Mouse (Mus musculus) thymus, adult 2 months (tissue): Measurements from ENCODE around the gene Maml2. TPM values are rescaled to one million over a fixed set of nuclear protein-coding genes. Genes with fewer than 3 reads are reported as not detected.

ENCODE experiments used
- DNase-seq: peaks from one replicate; pipeline ENCODE4 v3.0.0; 2021
- H3K27ac ChIP-seq: fragments of 200-500 bp; 2 replicates; pipeline ENCODE4 v1.5.1; 2012; ENCODE audit warnings: low read length, control low read depth; ENCODE audit not compliant: control insufficient read depth, insufficient read depth
- H3K27me3 ChIP-seq: fragments of 200-500 bp; 2 replicates; pipeline ENCODE4 v1.6.1; 2012; ENCODE audit warnings: mild to moderate bottlenecking, low read length, moderate library complexity, mixed read lengths; ENCODE audit not compliant: control insufficient read depth, insufficient read depth
- H3K36me3 ChIP-seq: fragments of 200-500 bp; 2 replicates; pipeline ENCODE4 v1.6.1; 2012; ENCODE audit warnings: mild to moderate bottlenecking, low read length, moderate library complexity; ENCODE audit not compliant: control insufficient read depth, insufficient read depth
- H3K4me1 ChIP-seq: fragments of 200-500 bp; replicated peaks from 2 replicates; pipeline ENCODE4 v1.6.1; 2012; ENCODE audit warnings: low read length; ENCODE audit not compliant: control insufficient read depth, insufficient read depth
- H3K4me3 ChIP-seq: fragments of 200-500 bp; 2 replicates; pipeline ENCODE4 v1.5.1; 2012; ENCODE audit warnings: mild to moderate bottlenecking, low read length, control low read depth, moderate library complexity; ENCODE audit not compliant: control insufficient read depth, insufficient read depth
- CTCF ChIP-seq: fragments of 200-500 bp; IDR thresholded peaks from 2 replicates; pipeline ENCODE4 v1.5.1; 2012; ENCODE audit warnings: mild to moderate bottlenecking, control low read depth, low read length, moderate library complexity, borderline replicate concordance; ENCODE audit not compliant: control insufficient read depth, poor library complexity, insufficient read depth; ENCODE audit errors: extremely low read depth
- POLR2A ChIP-seq: fragments of 200-500 bp; IDR thresholded peaks from 2 replicates; pipeline ENCODE4 v1.6.1; 2012; ENCODE audit warnings: mild to moderate bottlenecking, low read length, control low read depth, moderate library complexity; ENCODE audit not compliant: control insufficient read depth, poor library complexity, insufficient read depth; ENCODE audit errors: extremely low read depth
- WGBS: fragments of 180-500 bp; shearing (Covaris S2); methylation state at CpG from one replicate; pipeline ENCODE4 v1.1.7; 2018; 5-methylcytosine and 5-hydroxymethylcytosine counted together
- polyA plus RNA-seq: library from polyadenylated mRNA; depleted of rRNA; stranded (reverse); fragments of >200 nt; gene quantifications from 2 replicates; pipeline ENCODE4 v1.2.3, GENCODE M21; 2012

Gene Maml2
- polyA plus RNA-seq, 1 experiment: 12.9 TPM

DNA sequence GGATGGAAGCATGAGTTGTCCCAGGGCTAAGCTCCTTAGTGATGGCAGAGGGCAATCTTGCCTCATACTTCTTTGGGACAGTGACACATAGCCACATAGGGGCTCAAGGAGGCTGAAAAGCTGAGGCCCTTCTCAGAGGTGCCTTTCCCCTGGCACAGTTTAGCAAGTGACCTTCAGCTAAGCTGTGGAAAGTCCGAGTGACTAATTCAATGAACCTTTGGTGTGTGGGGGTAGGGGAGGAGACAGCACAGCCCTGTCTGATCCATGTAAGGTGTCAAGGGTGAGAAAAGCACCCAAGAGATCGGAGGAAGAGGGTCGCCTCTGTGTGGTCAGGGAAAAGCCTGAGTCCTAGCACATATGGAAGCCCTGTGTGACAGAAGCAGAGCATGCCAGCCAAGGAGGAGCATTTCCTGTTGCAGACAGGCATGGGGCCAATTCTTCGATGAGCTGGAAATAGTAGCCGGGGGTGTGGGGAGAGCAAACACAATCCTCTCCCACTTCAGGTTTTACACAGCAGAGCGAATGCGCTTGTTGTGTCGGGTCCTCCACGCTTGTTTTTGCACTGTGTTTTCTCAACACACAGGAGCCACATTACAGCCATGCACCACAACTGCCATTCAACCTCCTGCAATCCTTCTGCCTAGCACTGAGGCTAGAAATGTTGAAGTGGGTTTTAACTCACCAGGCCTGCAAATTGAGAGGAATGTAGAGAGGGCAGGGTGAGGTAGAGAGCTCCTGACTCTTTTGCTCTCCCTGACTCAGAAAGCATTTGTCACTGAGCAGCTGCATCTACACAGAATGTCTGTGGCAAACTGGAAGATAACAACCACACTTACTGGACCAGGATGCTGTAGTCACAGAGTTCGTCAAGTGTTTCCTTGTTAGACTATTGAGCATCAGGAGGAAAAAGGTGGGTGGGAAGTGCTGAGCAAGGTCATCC, 266.0 kb downstream of the Maml2 start:
- Histone ChIP-seq H3K4me1 (peaks cover 11% of the 10 kb centered on the region; the same call in 1 of the 2 replicates), H3K27ac (no peak overlapping the region; the same call in 1 of the 2 replicates), H3K36me3 (no peaks in the 10 kb centered on the region), H3K4me3 (no peak overlapping the region), H3K27me3 (no peaks in the 10 kb centered on the region)
- DNase-seq: no peak
- TF ChIP-seq POLR2A: no peak
- no peak for TF ChIP-seq CTCF
- WGBS: 78% methylated on average over 10 of the region's 10 CpGs

DNA sequence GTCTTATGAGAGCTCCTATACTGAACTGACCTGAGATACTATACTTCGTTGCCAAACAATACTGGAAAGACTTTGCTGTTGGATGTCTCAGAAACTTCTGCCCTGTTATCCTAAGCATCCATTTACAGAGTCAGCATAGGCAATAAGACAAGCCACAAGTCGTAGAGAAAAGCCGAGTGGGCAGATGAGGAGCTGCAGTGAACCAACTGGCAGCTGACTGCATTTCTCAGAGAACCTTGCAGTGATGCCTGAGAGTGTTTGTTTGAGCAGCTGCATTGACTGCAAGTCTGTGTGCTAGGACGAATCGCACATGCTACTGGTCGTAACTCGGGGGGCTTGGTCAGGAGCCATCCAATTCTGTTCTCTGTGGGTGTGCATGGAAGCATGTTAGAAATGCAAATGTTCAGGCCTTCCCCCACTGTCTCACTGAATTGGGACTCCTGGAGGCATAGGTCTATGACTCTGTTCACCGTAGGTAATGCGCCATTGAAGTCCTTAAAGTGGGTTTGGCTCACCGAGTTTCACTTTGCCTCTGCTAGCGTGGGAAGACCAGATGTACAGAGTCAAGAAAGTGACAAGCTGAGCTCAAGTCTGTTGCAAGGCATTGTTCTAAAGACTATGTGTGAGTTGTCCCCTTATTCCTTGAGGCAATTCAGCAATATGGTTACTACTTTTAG, 267.7 kb downstream of the Maml2 start:
- Histone ChIP-seq H3K4me1 (peaks cover 11% of the 10 kb centered on the region; the same call in 1 of the 2 replicates), H3K4me3 (no peak overlapping the region), H3K27me3 (no peaks in the 10 kb centered on the region), H3K36me3 (no peaks in the 10 kb centered on the region), H3K27ac (no peak overlapping the region; the same call in 1 of the 2 replicates)
- DNase-seq: no peak
- TF ChIP-seq CTCF (no peak), POLR2A (no peak)
- 80% methylated on average over 11 of the region's 11 CpGs for WGBS

- no peak for TF ChIP-seq POLR2A
- no peaks in the 10 kb centered on the region for H3K27me3 ChIP-seq
- no peak for DNase-seq
- H3K4me3 ChIP-seq: no peak overlapping the region
- H3K27ac ChIP-seq: no peak overlapping the region
- H3K4me1 ChIP-seq: peaks cover 11% of the 10 kb centered on the region; the same call in 1 of the 2 replicates
- H3K36me3 ChIP-seq: no peaks in the 10 kb centered on the region
- WGBS: 93% methylated on average over 5 of the region's 5 CpGs
Observed at GRCm38 (mm10) chr9:13566154-13566885, 268.6 kb downstream of the Maml2 start.

GRCm38 (mm10) chr9:13569023-13569422, 271.3 kb downstream of the Maml2 start:
- DNase-seq: no peak
- 97% methylated on average over 4 of the region's 4 CpGs for WGBS
- Histone ChIP-seq H3K27ac (no peak overlapping the region), H3K27me3 (no peaks in the 10 kb centered on the region), H3K36me3 (no peaks in the 10 kb centered on the region), H3K4me1 (peaks cover 3% of the 10 kb centered on the region; the same call in 1 of the 2 replicates), H3K4me3 (no peak overlapping the region)
- TF ChIP-seq CTCF (no peak), POLR2A (no peak)

DNA sequence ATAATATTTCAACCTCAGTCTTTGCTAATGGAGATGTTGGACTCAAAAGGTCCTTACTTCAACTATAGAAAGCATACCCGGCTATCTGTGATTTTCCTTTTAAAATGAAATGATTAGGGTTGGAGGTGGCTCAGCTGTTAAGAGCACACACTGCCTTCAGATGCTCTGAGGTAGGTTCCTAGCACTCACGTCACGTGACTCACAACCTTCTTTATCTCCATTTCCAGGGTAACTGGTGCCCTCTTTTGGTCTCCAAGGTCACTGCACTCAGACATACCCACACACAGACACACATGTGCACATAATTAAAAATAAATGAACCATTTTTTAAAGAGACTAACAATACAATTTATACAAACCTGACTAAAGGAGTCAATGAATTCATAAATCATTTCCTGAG, 275.1 kb downstream of the Maml2 start:
- WGBS: 97% methylated on average over 3 of the region's 3 CpGs
- no peaks in the 10 kb centered on the region for H3K27me3 ChIP-seq
- peaks cover 3% of the 10 kb centered on the region for H3K4me1 ChIP-seq
- no peaks in the 10 kb centered on the region for H3K36me3 ChIP-seq
- no peak overlapping the region for H3K27ac ChIP-seq
- H3K4me3 ChIP-seq: no peak overlapping the region
- TF ChIP-seq POLR2A (no peak), CTCF (no peak)
- no peak for DNase-seq

- Histone ChIP-seq H3K27me3 (no peaks in the 10 kb centered on the region), H3K4me3 (no peak overlapping the region), H3K27ac (no peak overlapping the region), H3K36me3 (no peaks in the 10 kb centered on the region), H3K4me1 (peaks cover 3% of the 10 kb centered on the region)
- 13% methylated on average over 5 of the region's 5 CpGs for WGBS
- DNase-seq: no peak
- TF ChIP-seq CTCF (no peak), POLR2A (no peak)
Observed at GRCm38 (mm10) chr9:13574059-13574458, 276.3 kb downstream of the Maml2 start.
